Mouse (Mus musculus) olfactory bulb, adult 2 months (tissue): ENCODE measurements around the gene Atp13a1.

Source experiments
- CTCF ChIP-seq: fragments of 200-500 bp; IDR thresholded peaks from 2 replicates; pipeline ENCODE4 v1.5.1; 2012; ENCODE audit warnings: low read depth, mild to moderate bottlenecking, low read length, moderate library complexity; ENCODE audit not compliant: insufficient read depth
- POLR2A ChIP-seq: fragments of 200-500 bp; IDR thresholded peaks from 2 replicates; pipeline ENCODE4 v1.6.1; 2012; ENCODE audit warnings: mild to moderate bottlenecking, low read depth, low read length, moderate library complexity; ENCODE audit not compliant: insufficient read depth

GRCm38 (mm10) chr8:69803366-69803765 lies 12.4 kb downstream of the Atp13a1 start:
- TF ChIP-seq POLR2A = no peak
- TF ChIP-seq CTCF = no peak
